Mouse (Mus musculus) ES-CJ7 (cell line): ENCODE results near the gene M1ap.

Source experiments
- DNase-seq: peaks from one replicate; pipeline ENCODE4 v3.0.0; 2011; ENCODE audit warnings: low read depth, low spot score

M1ap gene

GRCm38 (mm10) chr6:83070247-83070310 lies 123.4 kb downstream of the M1ap start, which contains the start of gene Tlx2:
TSS of gene Tlx2 (minus strand) at chr6:83070293.
- no peak for DNase-seq

- peak; percentile 82 for DNase-seq
Observed at GRCm38 (mm10) chr6:83070311-83071219, 123.9 kb downstream of the M1ap start.

- peak; percentile 41 for DNase-seq
Observed at GRCm38 (mm10) chr6:83071220-83071619, 124.5 kb downstream of the M1ap start.

- DNase-seq: peak; percentile 49
Observed at GRCm38 (mm10) chr6:83074979-83075378, 128.3 kb downstream of the M1ap start.

- DNase-seq: peak; percentile 36
Observed at GRCm38 (mm10) chr6:83077630-83078323, 131.1 kb downstream of the M1ap start, which contains the start of gene Pcgf1. TSS of gene Pcgf1 (plus strand) at chr6:83077869.

- DNase-seq: peak; percentile 98
Observed at GRCm38 (mm10) chr6:83078324-83078858, 131.7 kb downstream of the M1ap start.
